Mouse (Mus musculus) ovary, postnatal 10 days (tissue): ENCODE measurements around the gene Epb41l1.

Experiments
- DNase-seq: peaks from one replicate; pipeline ENCODE4 v3.0.0; 2022; ENCODE audit warnings: low spot score

The Epb41l1 gene

DNA sequence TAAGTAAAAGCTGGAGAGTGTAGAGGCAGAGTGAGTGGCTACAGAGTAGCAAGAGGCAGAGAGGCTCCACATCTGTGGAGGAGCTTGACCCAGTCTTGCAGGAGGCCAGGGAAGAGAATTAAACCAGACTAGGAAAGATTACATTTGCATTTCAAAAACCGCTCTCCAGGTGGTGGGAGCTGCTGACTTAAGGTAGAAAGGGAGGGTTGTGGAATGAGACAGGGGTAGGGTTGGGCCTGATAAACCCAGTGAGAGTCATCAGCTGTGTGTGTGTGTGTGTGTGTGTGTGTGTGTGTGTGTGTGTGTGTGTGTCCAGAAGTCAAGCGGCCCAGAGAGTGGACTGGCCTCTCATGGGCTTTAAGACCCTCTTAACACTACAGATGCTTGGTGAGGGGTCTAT lies 4.9 kb downstream of the Epb41l1 start:
- no peak for DNase-seq

DNA sequence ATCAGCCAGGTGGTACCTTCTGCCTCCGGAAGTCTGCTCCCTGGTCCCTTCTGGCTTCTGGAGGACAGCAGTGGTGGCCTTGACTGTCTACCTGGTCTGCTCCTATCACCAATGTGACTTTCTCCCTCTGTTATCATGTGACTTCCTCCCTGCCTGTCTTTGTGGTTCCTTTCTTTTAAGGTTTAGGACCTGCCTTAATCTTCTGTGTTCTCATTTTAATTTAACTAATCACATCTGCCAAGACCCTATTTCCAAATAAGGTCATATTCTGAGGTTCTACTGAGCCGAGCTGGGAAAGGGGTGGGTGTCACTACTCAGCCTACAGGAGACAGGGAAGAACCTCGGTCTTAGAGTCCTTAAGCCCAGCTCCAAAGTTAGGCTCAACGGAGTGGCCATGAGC lies 5.4 kb downstream of the Epb41l1 start:
- DNase-seq = no peak

DNA sequence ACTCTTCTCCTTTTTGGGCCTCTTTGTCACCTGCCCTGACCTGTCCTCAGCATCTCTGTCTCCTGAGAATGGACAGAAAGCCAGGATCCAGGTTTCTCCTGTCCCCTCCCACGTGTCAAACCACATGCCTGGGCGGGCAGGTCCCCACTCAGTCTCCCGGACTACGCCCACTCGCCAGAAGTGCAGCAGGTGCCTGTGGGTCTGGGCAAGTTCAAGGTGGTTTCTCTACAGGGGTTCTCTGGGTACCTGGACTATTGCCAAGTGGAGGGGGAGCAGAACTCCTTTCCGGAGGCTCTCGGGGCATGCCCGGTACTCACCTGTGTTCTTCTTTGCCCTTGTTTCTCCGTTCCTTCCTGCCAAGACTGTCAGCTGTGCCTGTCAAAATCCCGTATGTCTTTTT lies 9.1 kb downstream of the Epb41l1 start:
- DNase-seq = no peak

DNA sequence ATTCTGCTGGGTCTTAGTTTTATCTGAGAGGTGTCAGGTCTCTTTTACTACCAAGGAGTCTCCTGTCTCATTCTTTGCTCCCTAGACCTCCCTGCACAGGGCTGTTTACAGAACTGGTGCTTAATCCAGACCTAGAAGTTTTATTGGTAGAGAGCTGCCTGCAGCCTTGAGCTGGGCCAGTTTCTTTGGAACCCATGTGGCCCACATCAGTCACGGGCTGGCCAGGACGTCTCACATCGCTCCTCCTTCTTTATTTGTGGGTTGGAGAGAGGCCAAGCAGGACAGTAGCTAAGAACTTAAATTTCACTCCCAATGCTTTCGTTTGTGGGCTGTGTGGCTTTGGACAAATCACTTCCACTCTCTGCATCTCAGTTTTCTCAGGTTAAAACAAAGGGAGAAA lies 9.6 kb downstream of the Epb41l1 start:
- no peak for DNase-seq

GRCm38 (mm10) chr2:156431409-156431808 lies 10.7 kb downstream of the Epb41l1 start:
- no peak for DNase-seq

DNA sequence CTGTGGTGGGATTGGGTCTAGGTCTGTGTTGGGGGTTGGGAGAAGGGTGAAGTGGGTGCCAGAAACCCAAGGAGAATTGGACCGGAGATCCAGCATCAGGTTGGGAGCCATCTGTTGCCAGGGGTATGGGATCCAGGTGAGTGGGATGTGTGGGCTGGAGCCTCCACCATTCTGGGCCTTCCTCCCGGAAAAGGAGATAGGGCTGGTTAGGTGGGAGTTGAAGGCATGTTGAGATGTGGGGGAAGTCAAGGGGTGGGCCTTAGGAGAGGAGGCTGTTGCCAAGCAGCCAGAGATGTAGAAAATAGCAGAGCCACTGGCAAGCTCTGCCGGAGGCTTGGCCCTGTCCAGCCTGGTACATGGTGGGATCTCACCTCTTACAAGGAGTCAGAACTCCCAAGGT lies 11.4 kb downstream of the Epb41l1 start:
- DNase-seq = no peak

DNA sequence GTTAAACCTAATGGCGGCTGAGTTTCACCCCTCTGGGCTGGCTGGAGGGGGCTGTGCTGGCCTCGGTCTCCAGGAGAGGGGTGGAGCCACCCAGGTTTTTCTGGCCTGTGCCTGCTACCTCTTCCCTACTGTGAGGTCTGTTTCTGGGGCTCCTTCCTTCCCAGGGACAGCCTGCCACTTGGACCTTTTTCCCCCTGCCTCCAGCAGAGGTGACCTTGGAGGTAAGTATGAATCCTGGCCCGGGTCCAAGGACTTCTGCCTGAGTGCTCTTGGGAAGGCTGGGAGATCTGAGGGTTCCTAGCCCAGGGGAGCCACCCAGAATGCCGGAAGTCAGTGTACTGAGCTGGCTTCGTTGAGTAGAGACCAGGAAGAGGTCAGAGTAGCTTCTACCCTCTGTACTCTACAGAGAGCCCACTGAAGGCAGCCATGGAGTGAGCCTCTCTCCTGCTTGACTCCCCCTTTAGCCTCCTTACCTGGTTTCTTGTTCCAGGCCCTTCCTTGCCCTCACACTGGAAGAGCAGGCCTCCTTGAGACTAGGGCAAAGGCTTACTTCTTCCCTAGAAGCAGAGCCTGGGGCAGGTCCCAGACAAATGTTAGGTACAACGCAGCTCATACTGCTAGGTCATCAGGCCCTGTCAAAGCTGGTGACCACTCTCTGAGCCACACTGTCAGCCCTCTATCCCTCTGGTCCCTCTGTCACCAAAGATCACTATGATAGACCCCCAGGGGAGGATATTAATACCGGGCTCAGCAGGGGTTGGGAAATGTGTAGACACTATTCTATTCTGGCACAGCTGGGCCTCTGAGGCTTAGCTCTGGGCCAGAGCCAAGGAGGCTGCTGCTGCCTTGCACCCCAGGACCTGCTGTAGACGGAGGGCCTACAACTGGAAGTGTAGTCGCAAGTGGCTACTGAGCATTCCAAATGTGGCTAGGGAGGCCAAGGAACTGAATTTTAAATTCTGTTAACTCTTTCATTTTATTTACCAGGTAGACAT lies 12.5 kb downstream of the Epb41l1 start:
- DNase-seq = no peak

DNA sequence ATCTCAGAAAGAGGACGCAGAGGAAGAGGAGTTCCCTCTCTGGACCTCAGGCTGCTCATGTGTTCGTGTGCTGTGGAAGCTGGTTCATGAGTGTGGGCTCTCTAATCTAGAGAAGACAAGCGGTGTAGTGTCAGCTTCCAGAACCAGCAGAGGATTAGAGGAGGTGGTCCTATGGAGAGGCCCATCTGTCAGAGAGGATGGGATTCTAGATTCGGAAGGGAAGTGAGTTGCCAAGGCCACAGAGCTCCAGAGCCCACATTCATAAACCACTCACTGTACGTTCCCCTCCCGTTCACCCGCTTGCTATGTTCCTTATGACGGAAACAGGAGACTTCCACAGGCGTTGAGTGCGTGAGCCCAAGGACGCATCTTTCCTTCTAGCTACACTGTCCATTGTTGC lies 16.9 kb downstream of the Epb41l1 start:
- DNase-seq = no peak

- DNase-seq = no peak
These were observed 19.2 kb downstream of the Epb41l1 start for GRCm38 (mm10) chr2:156439666-156440462.

DNA sequence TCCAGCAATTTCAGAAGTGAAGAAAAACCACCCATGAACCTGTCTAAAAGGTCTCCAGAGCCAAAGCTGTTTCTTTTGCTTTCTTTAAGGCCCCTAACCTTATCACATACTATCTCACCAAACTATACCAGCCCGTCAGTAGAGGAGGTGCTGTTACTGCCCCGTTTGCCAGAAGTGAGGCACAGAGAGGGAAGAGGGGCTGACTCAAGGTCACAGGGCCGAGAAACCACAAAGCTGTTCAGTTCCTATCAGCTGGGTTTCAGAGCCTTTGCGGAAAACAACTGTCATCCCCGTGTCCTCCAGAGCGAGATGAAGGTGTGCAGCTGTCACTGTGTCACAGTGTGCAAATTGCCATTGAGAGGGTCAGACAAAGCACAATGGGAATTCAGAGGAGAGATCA lies 21.2 kb downstream of the Epb41l1 start:
- no peak for DNase-seq

GRCm38 (mm10) chr2:156443323-156443722 lies 22.6 kb downstream of the Epb41l1 start:
- no peak for DNase-seq

DNA sequence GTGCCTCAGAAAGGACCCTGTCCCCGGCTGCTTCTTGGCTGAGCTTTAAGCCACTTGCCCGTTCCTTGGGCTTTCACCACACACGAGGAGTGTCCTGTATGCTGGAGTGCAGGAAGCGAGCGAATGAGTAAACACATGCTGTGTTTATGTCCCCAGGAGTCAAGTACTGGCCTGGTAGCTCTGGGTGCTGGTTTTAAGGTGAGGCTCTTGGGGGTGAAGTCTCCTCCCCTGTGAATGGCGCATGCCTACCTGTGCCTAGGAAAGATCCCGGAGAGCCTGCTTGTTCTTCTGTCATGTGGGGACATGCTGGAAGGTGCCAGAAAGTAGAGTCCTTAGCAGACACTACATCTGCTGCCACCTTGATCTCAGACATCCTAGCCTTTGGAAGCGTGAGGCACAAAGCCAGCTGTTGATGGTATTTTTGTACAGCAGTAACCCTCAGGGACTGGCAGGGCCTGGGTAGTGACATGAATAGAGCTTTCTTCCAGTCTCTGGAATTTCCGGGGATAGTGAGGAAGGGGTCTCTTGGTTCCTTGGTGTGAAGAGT lies 25.9 kb downstream of the Epb41l1 start:
- DNase-seq = no peak

GRCm38 (mm10) chr2:156447413-156448295 lies 26.9 kb downstream of the Epb41l1 start:
- DNase-seq = no peak

DNA sequence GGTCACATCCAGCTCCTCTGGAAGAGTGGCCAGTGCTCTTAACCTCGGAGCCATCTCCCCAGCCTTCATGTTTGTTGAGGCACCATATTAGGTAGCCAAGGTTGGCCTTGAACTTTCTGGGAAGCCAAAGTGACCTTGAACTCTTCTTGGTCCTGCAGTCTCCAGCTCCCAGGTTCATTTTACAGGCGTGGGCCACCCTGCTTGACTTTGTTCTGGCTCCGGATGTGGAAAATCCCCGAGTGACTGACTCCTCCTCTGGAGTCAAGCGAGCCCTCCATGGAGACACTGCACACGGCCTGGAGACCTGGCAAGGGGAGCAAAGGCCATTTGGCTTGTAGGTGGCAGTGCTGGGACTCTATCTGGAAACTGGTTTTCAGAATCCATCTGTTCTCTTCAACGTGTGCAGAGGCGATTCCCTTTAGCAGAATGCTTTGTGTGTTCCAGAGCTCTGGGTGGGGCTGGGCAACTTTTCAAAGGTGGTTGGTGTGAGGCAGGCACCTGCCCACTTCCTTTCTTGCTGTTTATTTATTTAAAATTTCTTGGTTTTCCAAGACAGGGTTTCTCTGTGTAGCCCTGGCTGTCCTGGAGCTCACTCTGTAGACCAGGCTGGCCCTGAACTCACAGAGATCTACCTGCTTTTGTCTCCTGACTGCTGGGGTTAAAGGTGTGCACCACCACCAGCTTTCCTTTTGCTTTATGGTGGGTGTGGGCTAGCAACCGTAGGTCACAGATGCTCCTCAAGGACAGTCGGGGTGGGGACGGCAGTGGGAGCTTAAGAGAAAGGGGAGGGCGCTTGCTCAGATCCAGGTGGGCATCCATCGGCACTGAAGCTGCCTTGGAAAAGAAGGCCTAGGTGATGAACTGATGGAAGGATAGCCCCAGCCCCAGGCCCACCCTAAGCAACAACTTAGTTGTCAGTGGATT lies 30.8 kb downstream of the Epb41l1 start:
- DNase-seq = no peak

DNA sequence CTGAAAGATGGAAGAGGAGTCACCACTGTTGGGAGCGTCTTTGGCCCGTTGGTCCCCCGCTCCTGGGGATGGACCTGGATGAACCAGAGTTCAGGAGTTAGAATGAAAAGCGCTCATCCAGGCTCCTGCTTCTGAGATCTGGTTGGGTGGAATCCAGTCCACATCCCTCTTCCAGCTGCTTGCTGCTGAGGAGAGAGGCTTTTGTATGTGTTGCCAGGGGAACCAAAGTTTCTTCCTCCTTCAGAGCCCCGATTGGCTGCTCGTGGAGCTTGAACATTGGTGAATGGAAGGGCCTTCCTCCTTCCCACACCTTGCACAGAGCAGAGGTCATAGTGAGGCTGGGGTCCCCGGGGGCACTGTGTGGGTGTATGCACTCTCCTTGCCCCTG lies 31.4 kb downstream of the Epb41l1 start:
- no peak for DNase-seq

DNA sequence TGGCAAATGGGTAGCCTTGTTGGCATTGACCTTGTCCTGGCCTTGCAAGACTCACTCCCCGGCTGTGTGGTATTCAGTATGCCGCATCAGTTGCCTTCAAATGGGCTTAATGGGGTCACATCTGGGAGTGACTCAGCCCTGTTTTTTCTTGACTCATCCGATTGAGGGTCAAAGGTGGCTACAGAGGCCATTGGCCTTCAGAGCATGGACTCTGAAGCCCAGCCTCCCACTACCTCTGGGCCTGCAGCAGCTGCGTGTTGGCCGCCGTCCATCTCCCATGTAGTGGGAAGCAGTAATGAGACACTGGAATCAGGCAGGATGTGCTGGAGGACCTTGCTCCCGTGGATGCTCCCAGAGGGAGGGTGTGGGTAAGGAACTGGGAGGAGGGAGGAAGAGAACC lies 33.1 kb downstream of the Epb41l1 start:
- DNase-seq = no peak

DNA sequence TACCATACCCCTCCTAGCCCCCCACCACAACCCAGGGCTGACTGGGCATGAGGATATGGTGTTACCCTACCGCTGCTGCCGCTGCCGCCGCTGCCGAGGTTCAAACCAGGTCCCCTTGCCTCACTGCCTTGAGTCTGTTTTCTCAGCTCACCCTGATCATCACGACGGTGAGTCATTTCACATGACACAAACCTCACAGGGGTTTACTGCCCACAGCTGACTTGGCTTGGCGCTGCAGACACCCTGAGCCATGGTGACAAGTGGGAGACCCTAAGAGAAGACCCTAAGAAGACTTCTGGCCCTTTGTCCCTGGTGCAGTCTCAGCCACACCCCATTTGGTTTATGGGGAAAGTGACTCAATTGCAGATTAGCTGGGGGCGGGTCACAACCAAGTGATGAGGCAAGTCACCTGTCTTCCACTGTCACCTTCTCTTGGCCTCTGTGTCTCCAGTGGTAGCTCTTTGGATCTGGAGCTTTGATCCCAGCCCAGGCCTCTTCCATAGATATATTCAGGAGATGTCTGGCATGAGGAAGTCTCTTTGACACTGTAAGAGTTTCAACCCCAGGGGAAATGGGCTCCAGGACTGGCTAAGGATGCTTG lies 34.9 kb downstream of the Epb41l1 start:
- no peak for DNase-seq

DNA sequence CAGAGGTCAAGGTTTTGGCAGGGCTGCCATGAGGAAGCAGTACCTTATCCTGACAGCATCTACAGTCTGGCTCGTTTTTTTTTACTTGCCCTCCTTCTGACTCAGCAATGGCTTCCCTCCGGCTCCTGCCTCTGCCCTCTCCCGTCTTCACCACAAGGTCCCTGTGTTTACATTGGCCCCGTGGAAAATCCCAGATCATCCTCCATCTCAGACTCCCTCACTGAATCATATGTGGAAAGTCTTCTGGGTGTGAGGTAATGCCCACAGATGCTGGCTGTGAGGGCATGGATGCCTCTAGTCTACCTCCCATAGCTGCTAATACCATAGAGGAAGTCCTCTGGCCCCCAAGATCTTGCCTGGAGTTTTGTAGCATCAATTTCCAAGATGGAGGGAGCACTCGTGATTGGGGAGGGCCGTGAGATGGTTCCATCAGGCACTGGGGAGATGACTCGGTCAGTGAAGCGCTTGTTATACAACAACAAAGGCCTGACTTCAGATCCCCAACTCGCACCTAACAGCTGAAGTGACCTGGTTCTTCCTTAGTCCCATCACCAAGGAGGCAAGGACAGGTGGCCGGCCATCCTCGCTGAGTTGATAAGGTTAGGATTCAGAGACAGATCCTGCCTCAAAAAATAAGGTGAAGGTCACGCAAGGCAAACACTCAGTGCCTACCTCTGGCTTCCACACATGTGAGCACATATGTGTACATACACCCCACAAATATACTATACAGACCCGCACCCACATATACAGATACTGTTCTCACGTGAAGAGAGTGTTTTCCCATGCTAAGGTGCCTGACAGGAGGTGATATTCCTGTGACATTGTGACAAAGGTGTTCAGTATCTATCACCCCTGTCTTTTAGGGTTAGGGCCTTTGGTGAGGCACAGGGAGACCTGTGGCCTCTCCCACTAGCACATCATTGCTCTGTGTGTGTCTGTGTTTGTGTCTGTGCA lies 36.0 kb downstream of the Epb41l1 start:
- DNase-seq = no peak

DNA sequence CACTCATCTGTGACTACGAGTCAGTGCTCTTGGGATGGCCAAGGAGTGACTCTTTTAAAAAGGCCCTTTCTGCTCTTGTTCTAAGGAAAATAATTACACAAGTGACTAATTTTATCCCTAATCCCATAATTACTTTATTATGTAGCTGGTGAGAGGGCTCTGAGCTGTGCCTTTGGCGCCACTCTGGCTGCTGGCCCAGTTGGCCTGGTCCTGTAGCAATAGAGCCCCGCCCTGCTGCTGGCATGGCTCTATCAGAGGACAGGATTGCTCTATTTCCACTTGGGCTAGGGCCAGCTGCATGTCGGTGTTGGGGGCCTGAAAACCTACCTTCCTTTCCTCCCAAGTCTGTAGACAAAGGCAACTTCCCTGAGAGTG lies 36.6 kb downstream of the Epb41l1 start:
- no peak for DNase-seq
